Mouse (Mus musculus): ENCODE results near the gene Ggt7. TPM values are rescaled to one million over a fixed set of nuclear protein-coding genes. Genes with fewer than 3 reads are reported as not detected.
"Not testable (repeated sequence)": the region's sequence is repeated elsewhere in the genome, so short reads cannot be mapped to it uniquely, and the experiment has no call there.

The Ggt7 gene
- polyA plus RNA-seq (2015; fragmentation: Nextera tagmentation; extraction: Ambion mirVana) = 69.9 and 79.2 TPM in 2 replicates

GRCm38 (mm10) chr2:155517455-155518423 is at the start of gene Ggt7, which contains the start of gene Acss2:
TSS of gene Ggt7 (minus strand) at chr2:155518237.
TSS of gene Acss2 (plus strand) at chr2:155517948.
- Histone ChIP-seq H3K4me3 (peak within 1 kb of the TSS; percentile 73), H3K9ac (peak within 1 kb of the TSS; percentile 75), H3K4me1 (replicated peaks) (peaks cover 36% of the 10 kb centered on the region), H3K4me2 (peak within 1 kb of the TSS; percentile 80), H3K27me3 (no peaks in the 10 kb centered on the region), H3K27ac (replicated peaks) (peak within 1 kb of the TSS; percentile 86), H3K9me3 (no peaks in the 10 kb centered on the region), H3K36me3 (no peaks in the 10 kb centered on the region)
- ATAC-seq (ENCODE audit: low read depth) = peak; percentile 98
- WGBS = 3% methylated on average over 70 of the region's 70 CpGs

- no peaks in the 10 kb centered on the region for H3K27me3 ChIP-seq
- H3K9ac ChIP-seq = no peak overlapping the region
- no peak overlapping the region for H3K4me3 ChIP-seq
- peaks cover 7% of the 10 kb centered on the region; the same call in 1 of the 2 replicates for H3K4me1 ChIP-seq (replicated peaks)
- no peak overlapping the region for H3K4me2 ChIP-seq
- H3K9me3 ChIP-seq = no peaks in the 10 kb centered on the region
- no peak for ATAC-seq (ENCODE audit: low read depth)
- 93% methylated on average over 5 of the region's 5 CpGs for WGBS
- no peak overlapping the region for H3K27ac ChIP-seq (replicated peaks)
- peaks cover 38% of the 10 kb centered on the region for H3K36me3 ChIP-seq
Observed at GRCm38 (mm10) chr2:155567751-155568150, 49.7 kb upstream of the Ggt7 start.

- peaks cover 72% of the 10 kb centered on the region for H3K36me3 ChIP-seq
- ATAC-seq (ENCODE audit: low read depth) = no peak
- 80% methylated on average over 4 of the region's 4 CpGs for WGBS
Observed at GRCm38 (mm10) chr2:155562934-155563333, 44.9 kb upstream of the Ggt7 start.

GRCm38 (mm10) chr2:155562209-155562608 is 44.2 kb upstream of the Ggt7 start:
- Histone ChIP-seq H3K9me3 (no peaks in the 10 kb centered on the region), H3K27me3 (no peaks in the 10 kb centered on the region), H3K27ac (replicated peaks) (no peak overlapping the region), H3K36me3 (peaks cover 72% of the 10 kb centered on the region), H3K4me1 (replicated peaks) (no peaks in the 10 kb centered on the region), H3K9ac (no peak overlapping the region), H3K4me3 (no peak overlapping the region), H3K4me2 (no peak overlapping the region)
- ATAC-seq (ENCODE audit: low read depth) = no peak
- 63% methylated on average over 1 of the region's 1 CpGs for WGBS

More at GRCm38 (mm10) chr2:155562934-155563333, 44.9 kb upstream of the Ggt7 start:
- no peaks in the 10 kb centered on the region for H3K4me1 ChIP-seq (replicated peaks)
- no peak overlapping the region for H3K4me2 ChIP-seq
- H3K27ac ChIP-seq (replicated peaks) = no peak overlapping the region
- no peaks in the 10 kb centered on the region for H3K9me3 ChIP-seq
- H3K4me3 ChIP-seq = no peak overlapping the region
- H3K9ac ChIP-seq = no peak overlapping the region
- H3K27me3 ChIP-seq = no peaks in the 10 kb centered on the region

- no peaks in the 10 kb centered on the region for H3K9me3 ChIP-seq
- H3K36me3 ChIP-seq = peaks cover 13% of the 10 kb centered on the region
- no peak overlapping the region for H3K4me3 ChIP-seq
- H3K4me1 ChIP-seq (replicated peaks) = no peaks in the 10 kb centered on the region
- no peak for ATAC-seq (ENCODE audit: low read depth)
- H3K4me2 ChIP-seq = no peak overlapping the region
- no peak overlapping the region for H3K9ac ChIP-seq
- 89% methylated on average over 2 of the region's 2 CpGs for whole genome bisulfite sequencing
- H3K27ac ChIP-seq (replicated peaks) = no peak overlapping the region
- no peaks in the 10 kb centered on the region for H3K27me3 ChIP-seq
Observed at GRCm38 (mm10) chr2:155554426-155554985, 36.5 kb upstream of the Ggt7 start.

GRCm38 (mm10) chr2:155552949-155553354 is 34.9 kb upstream of the Ggt7 start:
- H3K27me3 ChIP-seq = no peaks in the 10 kb centered on the region
- H3K4me1 ChIP-seq (replicated peaks) = no peaks in the 10 kb centered on the region
- ATAC-seq (ENCODE audit: low read depth) = no peak
- H3K9me3 ChIP-seq = no peaks in the 10 kb centered on the region
- H3K36me3 ChIP-seq = 0 out of 2 replicates have a peak, but pooled peaks cover 3% of the 10 kb centered on the region
- H3K27ac ChIP-seq (replicated peaks) = no peak overlapping the region
- H3K4me3 ChIP-seq = no peak overlapping the region
- no peak overlapping the region for H3K9ac ChIP-seq
- no peak overlapping the region for H3K4me2 ChIP-seq

GRCm38 (mm10) chr2:155552336-155552735 is 34.3 kb upstream of the Ggt7 start:
- no peak for ATAC-seq (ENCODE audit: low read depth)
- Histone ChIP-seq H3K27me3 (no peaks in the 10 kb centered on the region), H3K4me3 (no peak overlapping the region), H3K27ac (replicated peaks) (no peak overlapping the region), H3K9ac (no peak overlapping the region), H3K9me3 (no peaks in the 10 kb centered on the region), H3K4me1 (replicated peaks) (no peaks in the 10 kb centered on the region), H3K4me2 (no peak overlapping the region), H3K36me3 (0 out of 2 replicates have a peak, but pooled peaks cover 3% of the 10 kb centered on the region)

- no peak for ATAC-seq (ENCODE audit: low read depth)
- H3K4me1 ChIP-seq (replicated peaks) = no peaks in the 10 kb centered on the region
- WGBS = 73% methylated on average over 1 of the region's 1 CpGs
Observed at GRCm38 (mm10) chr2:155546955-155547354, 28.9 kb upstream of the Ggt7 start.

GRCm38 (mm10) chr2:155540822-155541458 is 22.9 kb upstream of the Ggt7 start:
- no peak overlapping the region for H3K9ac ChIP-seq
- no peak overlapping the region for H3K27ac ChIP-seq (replicated peaks)
- H3K4me2 ChIP-seq = no peak overlapping the region
- no peak overlapping the region for H3K4me3 ChIP-seq
- no peaks in the 10 kb centered on the region for H3K4me1 ChIP-seq (replicated peaks)
- no peak for ATAC-seq (ENCODE audit: low read depth)
- no peaks in the 10 kb centered on the region for H3K9me3 ChIP-seq
- no peaks in the 10 kb centered on the region for H3K27me3 ChIP-seq
- H3K36me3 ChIP-seq = no peaks in the 10 kb centered on the region
- 75% methylated on average over 6 of the region's 6 CpGs for WGBS

More at GRCm38 (mm10) chr2:155546955-155547354, 28.9 kb upstream of the Ggt7 start:
- no peak overlapping the region for H3K27ac ChIP-seq (replicated peaks)
- no peaks in the 10 kb centered on the region for H3K27me3 ChIP-seq
- H3K9ac ChIP-seq = no peak overlapping the region
- 0 out of 2 replicates have a peak, but pooled peaks cover 3% of the 10 kb centered on the region for H3K36me3 ChIP-seq
- H3K4me3 ChIP-seq = no peak overlapping the region
- H3K4me2 ChIP-seq = no peak overlapping the region
- no peaks in the 10 kb centered on the region for H3K9me3 ChIP-seq

- H3K4me2 ChIP-seq = no peak overlapping the region
- no peaks in the 10 kb centered on the region for H3K27me3 ChIP-seq
- H3K27ac ChIP-seq (replicated peaks) = no peak overlapping the region
- no peak for ATAC-seq (ENCODE audit: low read depth)
- no peaks in the 10 kb centered on the region for H3K36me3 ChIP-seq
- H3K4me1 ChIP-seq (replicated peaks) = no peaks in the 10 kb centered on the region
- H3K9ac ChIP-seq = no peak overlapping the region
- no peak overlapping the region for H3K4me3 ChIP-seq
- H3K9me3 ChIP-seq = no peaks in the 10 kb centered on the region
Observed at GRCm38 (mm10) chr2:155539696-155540095, 21.7 kb upstream of the Ggt7 start.

- H3K4me3 ChIP-seq; H3K27me3 ChIP-seq; H3K9me3 ChIP-seq; H3K27ac ChIP-seq (replicated peaks); H3K4me2 ChIP-seq; H3K4me1 ChIP-seq (replicated peaks); H3K9ac ChIP-seq; H3K36me3 ChIP-seq; ATAC-seq (ENCODE audit: low read depth): not testable (repeated sequence)
- WGBS = 83% methylated on average over 10 of the region's 19 CpGs
Observed at GRCm38 (mm10) chr2:155538463-155539057, 20.5 kb upstream of the Ggt7 start.

All from neural tube, embryonic 13.5 days (tissue).